Mouse (Mus musculus) cerebellum, adult 9-10 months (tissue): ENCODE results near the gene Cpxm2.

Source experiments
- DNase-seq: peaks from one replicate; pipeline ENCODE4 v3.0.0; 2022

Gene Cpxm2

DNA sequence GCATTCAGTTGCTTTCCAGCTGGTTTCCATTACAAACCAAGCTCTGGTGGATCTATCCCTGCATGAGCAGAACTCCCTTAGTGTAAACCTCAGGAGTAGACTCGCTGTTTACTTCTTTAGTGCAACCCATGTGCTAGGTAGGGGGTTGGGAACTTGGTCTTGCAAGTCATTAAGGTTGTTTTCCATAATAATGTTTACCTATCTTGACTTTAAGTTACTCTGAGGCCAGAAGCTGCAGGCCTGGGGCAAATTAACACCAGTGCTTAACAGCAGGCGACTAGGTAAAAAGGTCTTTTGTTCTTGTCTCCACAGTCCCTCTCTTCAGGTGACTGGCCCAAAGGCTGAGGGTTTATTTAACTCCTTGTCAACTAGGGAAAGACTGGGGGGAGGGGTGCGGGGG, 139.3 kb downstream of the Cpxm2 start:
- no peak for DNase-seq

- DNase-seq, result no peak
Observed at GRCm38 (mm10) chr7:132013970-132014369, 140.6 kb downstream of the Cpxm2 start.

- DNase-seq, result peak; percentile 1
Observed at GRCm38 (mm10) chr7:132012969-132013679, 141.4 kb downstream of the Cpxm2 start.

- no peak for DNase-seq
Observed at GRCm38 (mm10) chr7:132009002-132009401, 145.5 kb downstream of the Cpxm2 start.

DNA sequence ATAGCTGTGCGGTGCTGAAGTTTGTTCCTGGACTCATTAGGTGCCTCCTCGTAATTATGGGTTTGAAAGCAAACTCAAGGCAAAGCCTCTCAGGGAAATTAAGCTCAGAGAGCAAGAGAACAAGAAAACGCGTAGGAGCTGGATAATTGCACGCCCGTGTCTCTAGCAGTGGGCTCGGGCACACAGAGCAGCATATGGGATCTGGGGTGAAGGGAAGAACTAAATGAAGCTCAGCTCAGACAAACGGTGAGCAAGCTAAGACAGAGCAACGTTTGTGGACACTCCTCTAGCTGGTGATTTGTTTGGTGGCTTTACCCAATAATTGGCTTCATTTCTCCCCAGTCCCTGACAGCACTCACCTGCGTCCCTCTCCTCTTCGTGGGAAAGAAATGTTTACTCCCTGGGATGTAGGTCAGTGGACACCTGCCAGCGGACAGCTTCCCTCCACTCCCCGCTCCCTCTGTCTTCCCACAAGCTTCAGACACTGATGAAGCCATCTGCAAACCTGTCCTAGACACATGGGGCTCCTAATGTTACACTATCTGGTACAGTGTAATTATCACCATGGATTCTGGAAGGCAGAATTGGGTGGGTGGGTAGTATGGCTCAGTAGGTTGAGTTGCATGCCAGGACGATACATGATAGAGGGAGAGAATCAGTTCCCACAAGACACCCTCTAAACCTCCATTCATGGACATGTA, 148.4 kb downstream of the Cpxm2 start:
- DNase-seq, result no peak

DNA sequence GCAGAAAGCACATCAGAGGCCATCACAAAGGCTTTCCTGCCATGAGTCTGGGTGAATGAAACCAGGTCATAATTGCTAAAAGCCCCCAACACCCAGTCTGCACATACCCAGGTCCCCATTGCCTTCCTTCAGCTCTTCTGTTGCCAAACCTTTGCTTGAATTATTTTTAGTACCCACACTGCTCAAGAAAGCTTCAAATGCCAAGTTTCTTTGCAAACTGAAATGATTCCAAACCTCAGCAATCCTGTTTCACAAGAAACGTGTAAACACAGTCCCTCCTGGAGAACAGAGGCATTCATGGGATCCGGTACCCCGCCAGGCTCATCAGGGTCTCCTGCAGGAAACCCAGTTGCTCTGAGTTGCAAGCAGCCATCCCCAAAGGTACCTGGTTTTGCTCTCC, 161.7 kb downstream of the Cpxm2 start:
- no peak for DNase-seq

DNA sequence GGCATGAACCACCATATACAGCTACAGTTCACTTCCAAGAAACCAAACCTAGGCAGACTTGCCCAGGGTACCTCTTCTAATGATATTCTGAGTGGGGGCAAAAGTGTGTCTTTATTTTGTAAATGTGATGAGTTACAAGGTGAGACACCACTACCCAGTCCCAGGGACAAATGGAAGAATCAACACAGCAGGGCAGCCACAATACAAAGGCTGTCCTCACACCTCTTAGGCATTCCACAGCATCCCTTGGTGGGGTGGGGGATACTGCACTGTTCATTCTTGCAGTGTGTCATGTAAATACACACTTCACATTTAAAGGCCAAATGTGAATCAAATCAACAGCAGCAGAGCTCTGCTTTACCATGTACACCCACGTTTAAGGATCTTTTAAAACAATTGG, 162.3 kb downstream of the Cpxm2 start:
- DNase-seq, result no peak

- no peak for DNase-seq
Observed at GRCm38 (mm10) chr7:131989056-131989455, 165.5 kb downstream of the Cpxm2 start.
